Mouse (Mus musculus) heart, adult 2 months (tissue): ENCODE results near the gene Lgals3. TPM values are rescaled to one million over a fixed set of nuclear protein-coding genes. Genes with fewer than 3 reads are reported as not detected.

Experiments used
- DNase-seq, 2 experiments: peaks; one replicate each; pipeline ENCODE4 v3.0.0; 2021
- H3K27ac ChIP-seq: fragments of 200-600 bp; 2 replicates; pipeline ENCODE4 v1.8.1; 2022
- H3K27me3 ChIP-seq: fragments of 200-500 bp; 2 replicates; pipeline ENCODE4 v1.6.1; 2012; ENCODE audit warnings: mild to moderate bottlenecking, low read length, inconsistent platforms, mixed read lengths; ENCODE audit not compliant: control insufficient read depth, insufficient read depth
- H3K36me3 ChIP-seq: fragments of 200-500 bp; 2 replicates; pipeline ENCODE4 v1.6.1; 2012; ENCODE audit warnings: low read length, inconsistent platforms; ENCODE audit not compliant: control insufficient read depth, insufficient read depth
- H3K4me1 ChIP-seq: fragments of 200-500 bp; 2 replicates; pipeline ENCODE4 v1.6.1; 2011; ENCODE audit warnings: low read length; ENCODE audit not compliant: control insufficient read depth, insufficient read depth
- H3K4me3 ChIP-seq: fragments of 200-600 bp; 2 replicates; pipeline ENCODE4 v1.8.1; 2022
- H3K79me2 ChIP-seq: fragments of 200-500 bp; replicated peaks from 2 replicates; pipeline ENCODE4 v1.6.1; 2012; ENCODE audit warnings: mild to moderate bottlenecking, inconsistent platforms, low read length, moderate library complexity, mixed read lengths; ENCODE audit not compliant: control insufficient read depth, insufficient read depth
- H3K9ac ChIP-seq: fragments of 200-500 bp; 2 replicates; pipeline ENCODE4 v1.6.1; 2012; ENCODE audit warnings: low read depth, mild to moderate bottlenecking, control low read depth, inconsistent platforms, low read length, mixed read lengths
- CTCF ChIP-seq: fragments of 200-600 bp; IDR thresholded peaks from 2 replicates; pipeline ENCODE4 v1.8.1; 2022; ENCODE audit warnings: antibody characterized with exemption, mild to moderate bottlenecking, moderate library complexity
- EP300 ChIP-seq: fragments of 200-500 bp; IDR thresholded peaks from 2 replicates; pipeline ENCODE4 v1.6.1; 2011; ENCODE audit warnings: low read depth, low read length, control low read depth; ENCODE audit not compliant: insufficient read depth
- POLR2A ChIP-seq: fragments of 200-500 bp; IDR thresholded peaks from 2 replicates; pipeline ENCODE4 v1.6.1; 2011; ENCODE audit warnings: mild to moderate bottlenecking, low read depth, low read length, control low read depth; ENCODE audit not compliant: insufficient read depth
- WGBS: fragments of 180-500 bp; shearing (Covaris S2); methylation state at CpG from one replicate; pipeline ENCODE4 v1.1.7; 2018; 5-methylcytosine and 5-hydroxymethylcytosine counted together
- intact Hi-C: fragments of 180-260 bp; cut with DNase I; formaldehyde crosslinking; loops from one replicate; pipeline ENCODE4 v1.15.1; 2025
- polyA plus RNA-seq: library from polyadenylated mRNA; depleted of rRNA; stranded (reverse); fragments of >200 nt; gene quantifications from 2 replicates; pipeline ENCODE4 v1.2.3, GENCODE M21; 2012
- total RNA-seq, 2 experiments: library from RNA; stranded (reverse); gene quantifications; 2 replicates each; pipeline ENCODE4 v1.2.3; 2021

The Lgals3 gene
- total and polyA plus RNA-seq, 3 experiments = 3.2 to 19.0 (median 5.8) TPM

DNA sequence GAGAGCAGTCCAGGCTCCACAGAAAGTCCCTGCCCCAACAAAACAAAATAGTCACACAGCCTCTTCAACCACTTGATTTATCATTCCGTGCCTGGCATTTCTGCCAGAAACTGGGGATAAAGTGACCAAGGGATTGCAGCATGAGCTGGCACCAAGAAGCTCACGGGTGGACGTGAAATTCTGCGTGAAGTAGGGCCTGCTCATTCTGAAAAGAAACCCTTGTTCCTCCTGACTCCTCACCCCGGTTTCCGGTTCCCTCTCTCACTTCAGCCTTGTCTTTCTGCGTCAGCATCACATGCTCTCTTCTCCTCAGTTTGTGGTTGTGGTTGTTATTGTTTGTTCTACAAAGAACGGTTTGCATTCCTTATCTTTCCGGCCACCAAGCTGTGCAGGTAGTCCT lies 5.7 kb upstream of the Lgals3 start:
- WGBS = 61% methylated on average over 9 of the region's 9 CpGs

DNA sequence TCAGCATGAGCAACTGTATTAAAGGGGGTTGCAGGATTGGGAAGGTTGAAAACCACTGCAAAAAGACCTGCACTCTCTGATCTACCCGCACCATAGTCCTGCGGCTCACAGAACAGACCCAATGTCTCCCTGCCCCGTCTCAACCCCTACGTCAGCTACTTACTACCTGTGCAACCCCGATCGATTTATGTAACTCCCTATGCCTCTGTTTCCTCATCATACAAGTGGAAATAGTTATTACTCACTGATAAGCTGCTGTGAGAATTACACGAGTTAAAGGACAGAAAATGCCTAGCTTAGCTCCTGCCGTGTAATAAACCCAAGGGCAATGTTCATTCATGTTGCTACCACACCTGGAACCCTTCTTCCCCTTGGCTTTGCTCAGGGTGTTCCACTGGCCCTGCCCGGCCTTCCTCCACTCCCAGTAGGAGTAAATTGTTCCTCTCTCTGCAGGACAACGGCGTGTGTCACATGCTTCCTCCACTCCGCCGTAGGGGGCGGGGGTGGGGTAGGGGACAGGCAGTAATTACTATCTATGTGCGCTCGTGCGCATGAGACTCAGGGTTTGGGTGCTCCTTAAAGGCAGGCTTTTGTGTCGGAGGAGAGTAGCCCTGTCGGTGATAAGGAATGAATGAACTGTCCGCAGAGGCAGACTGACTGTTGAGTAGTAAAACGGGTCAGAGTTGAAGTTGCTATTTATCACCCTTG lies 2.7 kb upstream of the Lgals3 start:
- Histone ChIP-seq H3K79me2 (no peaks in the 10 kb centered on the region), H3K36me3 (no peaks in the 10 kb centered on the region), H3K27me3 (no peaks in the 10 kb centered on the region), H3K4me1 (no peaks in the 10 kb centered on the region; the same call in none of the 2 replicates), H3K27ac (no peak overlapping the region), H3K9ac (no peak overlapping the region), H3K4me3 (no peak overlapping the region)
- 27% methylated on average over 21 of the region's 21 CpGs for WGBS
- TF ChIP-seq CTCF = no peak
- TF ChIP-seq POLR2A = no peak
- TF ChIP-seq EP300 = no peak
- DNase-seq = peak; percentile 30
- intact Hi-C loops = no loop called here

More for the DNA sequence above, 5.7 kb upstream of the Lgals3 start:
- DNase-seq = no peak
- no peak overlapping the region for H3K4me3 ChIP-seq
- no peak overlapping the region for H3K9ac ChIP-seq
- TF ChIP-seq EP300 (no peak), CTCF (no peak), POLR2A (no peak)
- H3K27me3 ChIP-seq = no peaks in the 10 kb centered on the region
- no peak overlapping the region for H3K27ac ChIP-seq
- no peaks in the 10 kb centered on the region for H3K79me2 ChIP-seq
- no peaks in the 10 kb centered on the region for H3K36me3 ChIP-seq
- intact Hi-C loops = no loop called here
- no peaks in the 10 kb centered on the region; the same call in 1 of the 2 replicates for H3K4me1 ChIP-seq

DNA sequence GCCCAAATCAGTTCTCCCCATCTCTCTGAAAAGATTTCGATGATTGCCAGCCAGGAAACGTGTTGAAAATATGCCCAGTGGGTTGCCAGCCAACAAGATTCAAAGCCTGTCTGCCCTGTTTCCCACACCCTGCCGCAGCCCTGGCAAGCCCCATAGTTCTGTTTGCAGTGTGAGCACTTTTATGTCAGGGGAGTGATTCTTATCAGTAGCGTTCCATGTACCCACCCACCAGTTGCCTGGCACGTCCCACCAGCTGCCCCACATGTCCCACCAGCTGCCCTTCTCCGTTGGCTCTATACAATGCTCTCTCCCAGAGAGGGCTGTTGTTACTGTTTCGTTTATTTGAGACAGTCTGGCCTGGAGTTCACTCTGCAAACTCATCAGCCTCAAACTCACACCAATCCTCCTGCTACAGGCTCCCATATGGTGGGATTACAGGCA lies 650 bp upstream of the Lgals3 start:
- Histone ChIP-seq H3K27ac (no peak overlapping the region), H3K4me3 (no peak overlapping the region), H3K4me1 (no peaks in the 10 kb centered on the region; the same call in none of the 2 replicates), H3K79me2 (no peaks in the 10 kb centered on the region), H3K36me3 (no peaks in the 10 kb centered on the region), H3K27me3 (no peaks in the 10 kb centered on the region), H3K9ac (no peak overlapping the region)
- WGBS = 36% methylated on average over 7 of the region's 7 CpGs
- no peak for DNase-seq
- intact Hi-C loops = no loop called here
- no peak for TF ChIP-seq EP300
- no peak for TF ChIP-seq CTCF
- no peak for TF ChIP-seq POLR2A

DNA sequence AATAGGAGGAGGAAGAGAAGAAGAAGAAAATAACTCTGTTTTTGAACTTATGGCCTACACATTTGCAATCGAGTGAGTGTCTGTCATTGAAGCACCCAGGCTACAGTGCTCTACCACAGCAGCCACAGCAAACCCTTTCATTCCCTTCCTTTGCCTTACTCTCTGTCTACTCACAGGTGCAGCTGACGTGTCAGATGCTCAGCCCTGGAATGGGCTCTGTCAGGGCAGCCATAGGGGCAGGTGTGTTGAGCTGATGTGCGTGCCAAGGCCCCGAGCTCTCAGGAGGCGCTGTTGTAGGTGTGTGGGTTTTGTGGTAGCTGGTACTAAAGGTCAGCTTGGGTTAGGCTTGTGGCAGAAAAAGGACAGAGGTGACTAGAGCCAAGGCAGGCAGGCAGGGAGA lies 2.2 kb downstream of the Lgals3 start:
- no peak for DNase-seq
- Histone ChIP-seq H3K9ac (no peak overlapping the region), H3K79me2 (no peaks in the 10 kb centered on the region), H3K4me1 (no peaks in the 10 kb centered on the region; the same call in none of the 2 replicates), H3K27ac (no peak overlapping the region), H3K27me3 (peaks cover 5% of the 10 kb centered on the region; the same call in 1 of the 2 replicates), H3K4me3 (no peak overlapping the region), H3K36me3 (no peaks in the 10 kb centered on the region)
- TF ChIP-seq POLR2A = no peak
- no peak for TF ChIP-seq EP300
- no peak for TF ChIP-seq CTCF
- WGBS = 90% methylated on average over 5 of the region's 5 CpGs
- intact Hi-C loops = no loop called here

DNA sequence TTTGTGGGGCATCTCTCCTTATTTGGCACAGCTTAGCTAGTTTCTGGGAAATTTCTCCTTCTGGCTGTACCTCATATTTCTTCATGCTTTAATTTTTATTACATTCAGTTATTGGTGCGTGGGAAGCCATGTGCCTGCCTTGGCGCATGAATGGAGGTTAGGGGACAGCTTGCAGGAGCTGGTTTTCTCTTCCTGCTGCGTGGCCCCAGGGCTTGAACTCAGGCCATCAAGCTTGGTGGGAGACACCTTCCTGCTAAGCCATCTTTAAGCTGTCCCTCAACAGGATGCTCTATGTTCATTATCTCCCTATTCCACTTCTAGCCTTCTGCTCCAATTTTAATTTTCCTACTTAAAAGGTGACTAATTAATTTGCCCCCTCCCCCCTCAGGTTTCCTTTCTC lies 3.2 kb downstream of the Lgals3 start:
- Histone ChIP-seq H3K36me3 (no peaks in the 10 kb centered on the region), H3K4me1 (no peaks in the 10 kb centered on the region; the same call in 1 of the 2 replicates), H3K27ac (no peak overlapping the region), H3K4me3 (no peak overlapping the region), H3K79me2 (no peaks in the 10 kb centered on the region), H3K27me3 (peaks cover 5% of the 10 kb centered on the region; the same call in 1 of the 2 replicates), H3K9ac (no peak overlapping the region)
- DNase-seq = no peak
- intact Hi-C loops = no loop called here
- TF ChIP-seq POLR2A (no peak), EP300 (no peak), CTCF (no peak)
- 82% methylated on average over 3 of the region's 3 CpGs for WGBS

DNA sequence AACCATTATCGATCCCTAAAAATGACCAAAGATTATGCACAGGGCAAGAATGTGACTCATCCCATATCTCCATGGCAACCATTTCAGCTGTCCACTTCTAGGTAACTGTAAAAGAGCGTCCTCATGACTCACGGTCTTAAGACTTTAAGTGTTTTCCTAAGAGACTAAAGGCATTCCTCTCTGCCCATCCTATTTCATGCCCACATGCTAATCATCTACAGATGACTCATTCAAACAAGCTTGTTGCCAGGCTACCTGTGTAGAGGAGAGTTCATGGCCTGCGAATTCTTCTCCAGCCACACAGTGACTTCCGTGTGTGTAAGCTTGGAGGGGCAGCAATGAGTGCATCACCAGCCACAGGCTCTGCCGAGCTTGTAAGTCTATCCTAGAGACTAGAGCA lies 4.1 kb downstream of the Lgals3 start:
- Histone ChIP-seq H3K27me3 (peaks cover 5% of the 10 kb centered on the region; the same call in 1 of the 2 replicates), H3K27ac (no peak overlapping the region), H3K9ac (no peak overlapping the region), H3K4me1 (no peaks in the 10 kb centered on the region; the same call in 1 of the 2 replicates), H3K36me3 (no peaks in the 10 kb centered on the region), H3K4me3 (no peak overlapping the region), H3K79me2 (no peaks in the 10 kb centered on the region)
- TF ChIP-seq EP300 (no peak), CTCF (no peak), POLR2A (no peak)
- intact Hi-C loops = no loop called here
- no peak for DNase-seq
- WGBS = 75% methylated on average over 6 of the region's 6 CpGs
